Mouse (Mus musculus) adrenal gland, postnatal 14 days (tissue): ENCODE measurements around the gene Cd79b. TPM values are rescaled to one million over a fixed set of nuclear protein-coding genes. Genes with fewer than 3 reads are reported as not detected.

Experiments
- DNase-seq: peaks from one replicate; pipeline ENCODE4 v3.0.0; 2021; ENCODE audit warnings: mixed read lengths
- total RNA-seq: library from RNA; stranded (reverse); gene quantifications from 2 replicates; pipeline ENCODE4 v1.2.3, GENCODE M21; 2021

Gene Cd79b
- total RNA-seq, 1 experiment from 2014 or later = 5.5 TPM

DNA sequence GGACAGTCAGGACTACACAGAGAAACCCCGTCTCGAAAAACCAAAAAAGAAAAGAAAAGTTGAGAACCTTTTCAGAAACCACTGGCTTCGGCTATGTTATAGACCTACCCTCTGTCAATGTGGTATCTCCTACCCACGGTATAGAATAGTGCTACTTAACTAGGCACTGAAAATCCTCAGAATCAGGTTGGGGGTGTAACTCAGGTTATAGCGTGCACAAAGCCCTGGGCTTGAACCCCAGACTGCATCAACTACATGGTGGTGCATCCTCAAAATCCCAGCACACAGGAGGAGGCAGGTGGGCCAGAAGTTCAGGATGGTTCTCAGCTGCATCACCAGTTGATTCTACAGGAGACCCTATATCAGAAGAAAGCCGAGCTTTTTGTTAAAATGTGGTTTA lies 40.8 kb downstream of the Cd79b start:
- DNase-seq = no peak

DNA sequence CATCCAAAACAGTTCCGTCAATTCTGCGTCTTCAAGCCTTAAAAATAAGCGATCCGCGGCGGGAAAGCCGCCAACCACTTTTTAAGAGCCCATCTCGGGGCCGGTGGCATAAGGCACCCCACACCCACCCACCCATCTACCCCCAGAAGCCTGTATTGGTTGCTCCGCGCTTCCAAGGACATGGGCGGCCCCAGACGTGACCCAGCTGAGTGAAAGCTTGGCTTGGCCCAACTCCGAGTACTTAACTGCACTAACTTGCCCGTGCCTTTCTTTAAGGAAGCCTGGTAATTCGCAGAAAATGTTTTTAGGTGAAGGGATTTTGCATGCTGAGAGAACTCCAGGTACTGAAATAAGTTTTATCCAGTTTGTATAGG lies 41.3 kb downstream of the Cd79b start:
- DNase-seq = peak; percentile 66

GRCm38 (mm10) chr11:106272644-106273310 lies 41.8 kb downstream of the Cd79b start, which contains the start of gene Smarcd2:
Gene Smarcd2, minus strand, starts transcription at chr11:106272972.
- peak; percentile 100 for DNase-seq

- peak; percentile 62 for DNase-seq
Measured at GRCm38 (mm10) chr11:106271794-106272643, 42.5 kb downstream of the Cd79b start.

- DNase-seq = peak; percentile 46
Measured at GRCm38 (mm10) chr11:106271131-106271793, 43.3 kb downstream of the Cd79b start.

GRCm38 (mm10) chr11:106269060-106269431 lies 45.5 kb downstream of the Cd79b start:
- peak; percentile 57 for DNase-seq

- peak; percentile 93 for DNase-seq
Measured at GRCm38 (mm10) chr11:106268326-106269059, 46.1 kb downstream of the Cd79b start.

DNA sequence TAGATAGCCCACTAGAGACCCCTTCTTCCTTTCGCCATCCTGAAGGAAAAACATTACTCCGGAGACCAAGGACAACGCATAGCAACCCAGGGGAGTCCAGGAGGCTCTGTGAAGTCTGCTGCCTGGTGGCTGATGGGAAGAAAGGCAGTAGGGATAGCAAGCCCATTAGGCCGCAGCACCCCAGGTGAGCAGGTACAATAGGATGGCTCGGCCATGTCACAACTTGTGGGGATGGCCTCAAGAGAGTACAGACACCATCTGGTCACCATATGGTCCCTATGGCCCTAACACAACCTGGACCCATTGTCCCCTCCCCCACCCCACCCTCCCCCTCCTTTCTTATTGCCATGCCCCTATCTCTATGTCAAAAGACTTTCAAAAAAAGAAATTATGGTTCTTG lies 46.7 kb downstream of the Cd79b start:
- DNase-seq = no peak

- peak; percentile 86 for DNase-seq
Measured at GRCm38 (mm10) chr11:106267311-106267852, 47.2 kb downstream of the Cd79b start.

DNA sequence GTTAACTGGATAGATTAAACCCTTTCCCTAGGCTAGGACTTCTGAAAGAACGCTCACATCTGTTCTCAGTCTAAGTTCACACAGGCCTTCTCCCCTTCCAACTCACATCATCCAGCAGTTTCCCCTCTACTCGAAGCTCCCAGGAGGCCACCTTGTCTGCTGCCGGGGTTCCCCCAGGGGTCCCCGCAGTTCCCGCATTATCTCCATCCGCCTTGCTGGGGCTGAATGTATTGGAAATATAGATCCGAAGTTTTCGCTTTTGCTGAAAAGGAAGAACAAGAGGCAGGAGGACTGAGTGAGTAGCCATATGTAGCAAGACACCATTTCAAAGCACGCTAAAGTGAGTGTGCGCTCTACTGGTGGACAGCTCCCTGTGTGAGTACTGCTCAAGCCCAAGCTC lies 48.1 kb downstream of the Cd79b start:
- no peak for DNase-seq

GRCm38 (mm10) chr11:106265570-106265969 lies 49.0 kb downstream of the Cd79b start:
- no peak for DNase-seq

- DNase-seq = no peak
Measured at GRCm38 (mm10) chr11:106264988-106265387, 49.6 kb downstream of the Cd79b start.

DNA sequence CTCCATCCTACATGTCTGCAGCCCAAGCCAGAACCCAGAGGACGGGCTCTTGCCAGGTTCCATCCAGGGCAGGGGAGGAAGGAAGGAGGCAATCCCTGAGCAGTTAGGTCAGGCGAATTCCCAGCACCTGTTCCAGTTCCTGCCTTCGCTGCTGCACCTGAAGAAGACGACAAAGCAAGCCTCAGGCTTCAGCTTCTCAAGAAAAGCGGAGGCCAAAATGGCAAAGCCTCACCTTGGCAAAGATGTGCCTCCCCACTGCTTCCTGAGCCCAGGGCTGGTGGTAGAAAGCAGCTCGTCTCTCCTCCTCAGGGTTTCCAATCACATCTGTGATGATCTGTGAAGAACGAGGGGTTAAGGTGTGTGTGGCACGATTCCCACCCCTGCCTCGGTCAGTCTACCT lies 50.6 kb downstream of the Cd79b start:
- no peak for DNase-seq

Other genes starting within 250 kb of the Cd79b start
- gene Taco1, start 248.7 kb downstream of the Cd79b start, total RNA-seq = 41.4 and 47.1 TPM in 2 replicates
- gene Map3k3, start 230.1 kb downstream of the Cd79b start, total RNA-seq = 41.6 and 55.1 TPM in 2 replicates
- gene Gm10840, start 153.9 kb downstream of the Cd79b start, total RNA-seq = not detected in 2 replicates
- 21.1 and 59.4 TPM in 2 replicates for gene Limd2, start 153.9 kb downstream of the Cd79b start, total RNA-seq
- 12.1 and 12.5 TPM in 2 replicates for gene Strada, start 112.6 kb downstream of the Cd79b start, total RNA-seq
- 116 and 120 TPM in 2 replicates for gene Ccdc47, start 98.4 kb downstream of the Cd79b start, total RNA-seq
- gene Ddx42, start 97.8 kb downstream of the Cd79b start, total RNA-seq = 51.5 and 59.9 TPM in 2 replicates
- 66.1 and 77.0 TPM in 2 replicates for gene Ftsj3, start 58.7 kb downstream of the Cd79b start, total RNA-seq
- gene Psmc5, start 58.6 kb downstream of the Cd79b start, total RNA-seq = 141 and 146 TPM in 2 replicates
- 79.9 and 91.0 TPM in 2 replicates for gene Smarcd2, start 41.8 kb downstream of the Cd79b start, total RNA-seq
- gene Tcam1, start 38.1 kb downstream of the Cd79b start, total RNA-seq = 0.11 and 0.23 TPM in 2 replicates
- not detected in 2 replicates for gene Gh, start 12.9 kb downstream of the Cd79b start, total RNA-seq
- 0.44 and 0.49 TPM in 2 replicates for gene Scn4a, start 38.5 kb upstream of the Cd79b start, total RNA-seq
- not detected in 2 replicates for gene Prr29, start 50.7 kb upstream of the Cd79b start, total RNA-seq
- 24.6 and 27.6 TPM in 2 replicates for gene Icam2, start 73.3 kb upstream of the Cd79b start, total RNA-seq
- 80.9 and 82.3 TPM in 2 replicates for gene Ern1, start 173.1 kb upstream of the Cd79b start, total RNA-seq